34 mouse cellular contexts compared by ENCODE assay signal in the genomic region with DNA sequence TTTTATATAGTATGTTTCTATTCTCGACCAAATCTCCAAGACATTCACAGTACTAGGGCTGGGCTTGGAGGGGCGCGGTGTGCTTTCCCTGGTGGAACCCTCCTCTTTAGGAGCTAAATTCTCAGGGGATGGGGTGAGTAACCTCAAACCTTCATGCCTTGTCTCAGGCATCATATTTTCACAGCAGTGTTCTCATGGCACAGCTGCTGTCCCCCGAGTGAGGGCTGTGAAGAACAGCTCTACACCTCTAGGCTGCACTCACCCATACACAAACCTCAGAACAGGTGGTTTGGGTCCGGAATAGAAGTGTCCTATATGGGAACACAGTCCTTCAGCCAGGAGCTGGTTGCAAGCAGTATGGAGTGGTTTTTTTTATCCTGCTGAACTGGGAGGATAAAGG.
"Had no signal": no experiment of that assay in that cellular context is flagged by ENCODE, and none has a peak within 500 bp of the region (broad histone marks: within the 10 kb centered on the region; RNA-seq: fewer than 3 reads in every experiment).

No protein-coding gene starts in this region.

- H3K27ac ChIP-seq: heart, embryonic 10.5 days; heart, embryonic 13.5 days; heart, embryonic 15.5 days; hindbrain, embryonic 10.5 days; hindbrain, embryonic 12.5 days; hindbrain, embryonic 13.5 days; hindbrain, embryonic 14.5 days; hindbrain, embryonic 15.5 days; hindbrain, postnatal 0 days; intestine, embryonic 15.5 days; kidney, embryonic 15.5 days; kidney, postnatal 0 days; left cerebral cortex, adult 2 months had no signal

- H3K9ac ChIP-seq: heart, embryonic 12.5 days; heart, embryonic 13.5 days; heart, embryonic 15.5 days; hindbrain, embryonic 12.5 days; hindbrain, embryonic 13.5 days; hindbrain, embryonic 14.5 days; hindbrain, embryonic 15.5 days; intestine, embryonic 15.5 days; kidney, embryonic 15.5 days had no signal

- DNase-seq: heart, postnatal 10 days; heart, postnatal 14 days; heart, postnatal 36 days; kidney, adult 11 months; kidney, adult 18-20 months; kidney, adult 2 months; kidney, adult 8-10 months; kidney, adult 9 months; kidney, postnatal 10 days; kidney, postnatal 14 days; kidney, postnatal 25 days; kidney, postnatal 36 days; kidney, postnatal 4 days; layer of hippocampus, adult 9-11 months; layer of hippocampus, postnatal 36 days had no signal

- H3K27me3 ChIP-seq: heart, embryonic 12.5 days; heart, embryonic 13.5 days; heart, embryonic 15.5 days; hindbrain, embryonic 12.5 days; hindbrain, embryonic 13.5 days; hindbrain, embryonic 15.5 days; intestine, embryonic 15.5 days; kidney, embryonic 15.5 days had no signal

- H3K4me3 ChIP-seq: heart, embryonic 10.5 days; heart, embryonic 12.5 days; heart, embryonic 13.5 days; heart, embryonic 15.5 days; hindbrain, embryonic 10.5 days; hindbrain, embryonic 12.5 days; hindbrain, embryonic 13.5 days; hindbrain, embryonic 15.5 days; intestine, embryonic 15.5 days; kidney, embryonic 15.5 days; left cerebral cortex, adult 2 months had no signal

- H3K4me1 ChIP-seq: intestine, embryonic 15.5 days had no signal

- H3K4me2 ChIP-seq: heart, embryonic 11.5 days; heart, embryonic 12.5 days; heart, embryonic 13.5 days; heart, embryonic 15.5 days; hindbrain, embryonic 12.5 days; hindbrain, embryonic 13.5 days; hindbrain, embryonic 14.5 days; hindbrain, embryonic 15.5 days; intestine, embryonic 15.5 days; kidney, embryonic 15.5 days had no signal

- H3K9me3 ChIP-seq: heart, embryonic 10.5 days; heart, embryonic 12.5 days; heart, embryonic 13.5 days; heart, embryonic 15.5 days; hindbrain, embryonic 10.5 days; hindbrain, embryonic 12.5 days; hindbrain, embryonic 13.5 days; hindbrain, embryonic 15.5 days; intestine, embryonic 15.5 days; kidney, embryonic 15.5 days had no signal

- H3K36me3 ChIP-seq: heart, embryonic 10.5 days; heart, embryonic 12.5 days; heart, embryonic 13.5 days; heart, embryonic 15.5 days; hindbrain, embryonic 15.5 days; intestine, embryonic 15.5 days; kidney, embryonic 15.5 days had no signal

- ATAC-seq: hindbrain, embryonic 16.5 days; hindbrain, postnatal 0 days; inflammation-experienced regulatory T-cells, adult 6 months; intestine, embryonic 15.5 days; intestine, embryonic 16.5 days; intestine, postnatal 0 days had no signal
